Mouse (Mus musculus) forebrain, embryonic 14.5 days (tissue): ENCODE results near the gene Ctsd. TPM values are rescaled to one million over a fixed set of nuclear protein-coding genes. Genes with fewer than 3 reads are reported as not detected.

ENCODE experiments used
- ATAC-seq: fragments of 200-750 bp; cut with Nextera tagmentation; 2 replicates; pipeline ENCODE4 v1.8.0; 2017; ENCODE audit warnings: mild to moderate bottlenecking, moderate library complexity
- DNase-seq: peaks from one replicate; pipeline ENCODE4 v3.0.0-alpha.2; 2015; ENCODE audit warnings: low spot score
- H3K27ac ChIP-seq: fragments of 300-500 bp; sonication (generic); 2 replicates; pipeline ENCODE4 v1.5.1; 2014; ENCODE audit warnings: low read depth, mild to moderate bottlenecking, control low read depth, low read length, moderate library complexity
- H3K27me3 ChIP-seq: fragments of 300-500 bp; sonication (generic); replicated peaks from 2 replicates; pipeline ENCODE4 v1.6.1; 2014; ENCODE audit warnings: low read length, control low read depth, mixed read lengths; ENCODE audit not compliant: control insufficient read depth, insufficient read depth
- H3K36me3 ChIP-seq: fragments of 300-500 bp; sonication (generic); 2 replicates; pipeline ENCODE4 v1.6.1; 2014; ENCODE audit warnings: low read length, control low read depth; ENCODE audit not compliant: control insufficient read depth, insufficient read depth
- H3K4me1 ChIP-seq: fragments of 300-500 bp; sonication (generic); 2 replicates; pipeline ENCODE4 v1.6.1; 2014; ENCODE audit warnings: antibody characterized with exemption, low read length, control low read depth; ENCODE audit not compliant: control insufficient read depth, insufficient read depth
- H3K4me2 ChIP-seq: fragments of 300-500 bp; sonication (generic); 2 replicates; pipeline ENCODE4 v1.6.1; 2014; ENCODE audit warnings: mild to moderate bottlenecking, control low read depth, low read length
- H3K4me3 ChIP-seq: fragments of 300-500 bp; sonication (generic); 2 replicates; pipeline ENCODE4 v1.5.1; 2014; ENCODE audit warnings: low read depth, low read length, control low read depth
- H3K9ac ChIP-seq: fragments of 300-500 bp; sonication (generic); 2 replicates; pipeline ENCODE4 v1.6.1; 2014; ENCODE audit warnings: mild to moderate bottlenecking, low read length, control low read depth, moderate library complexity
- H3K9me3 ChIP-seq: fragments of 300-500 bp; sonication (generic); replicated peaks from 2 replicates; pipeline ENCODE4 v1.6.1; 2016; ENCODE audit warnings: low read length, control low read depth, mixed read lengths; ENCODE audit not compliant: control insufficient read depth
- WGBS: fragments of 180-500 bp; shearing (Covaris S2); extraction: QIAGEN DNeasy Blood & Tissue Kit; methylation state at CpG from one replicate; pipeline ENCODE4 v1.1.7; 2014; 5-methylcytosine and 5-hydroxymethylcytosine counted together
- polyA plus RNA-seq: library from polyadenylated mRNA; unstranded; fragments of >200 nt; fragmentation: Nextera tagmentation; extraction: Ambion mirVana; gene quantifications from 2 replicates; pipeline ENCODE4 v1.2.1, GENCODE M21; 2014

Ctsd gene
- polyA plus RNA-seq, 1 experiment from 2014 or later: 261 TPM

- H3K9ac ChIP-seq: no peak overlapping the region
- WGBS: 75% methylated on average over 3 of the region's 3 CpGs
- no peak for DNase-seq
- H3K27me3 ChIP-seq: no peaks in the 10 kb centered on the region
- no peak for ATAC-seq
- H3K36me3 ChIP-seq: no peaks in the 10 kb centered on the region
- no peak overlapping the region for H3K4me2 ChIP-seq
- no peak overlapping the region for H3K4me3 ChIP-seq
- no peaks in the 10 kb centered on the region for H3K4me1 ChIP-seq
- H3K9me3 ChIP-seq: no peaks in the 10 kb centered on the region
- no peak overlapping the region for H3K27ac ChIP-seq
Observed at GRCm38 (mm10) chr7:142328507-142328906, 59.3 kb downstream of the Ctsd start.

- H3K27me3 ChIP-seq: no peaks in the 10 kb centered on the region
- no peak for DNase-seq
- no peak overlapping the region for H3K4me3 ChIP-seq
- no peaks in the 10 kb centered on the region for H3K4me1 ChIP-seq
- no peak overlapping the region for H3K4me2 ChIP-seq
- no peaks in the 10 kb centered on the region for H3K36me3 ChIP-seq
- no peak overlapping the region for H3K9ac ChIP-seq
- WGBS: 75% methylated on average over 9 of the region's 9 CpGs
- H3K27ac ChIP-seq: no peak overlapping the region
- no peaks in the 10 kb centered on the region for H3K9me3 ChIP-seq
- ATAC-seq: no peak
Observed at GRCm38 (mm10) chr7:142326714-142327445, 61.0 kb downstream of the Ctsd start.

Other genes with a start within 250 kb of the Ctsd start
- not detected in 2 replicates for gene Gm45337, start 243.4 kb downstream of the Ctsd start, polyA plus RNA-seq
- gene Gm29735, start 230.9 kb downstream of the Ctsd start, polyA plus RNA-seq: not detected in 2 replicates
- gene Gm4553, start 222.3 kb downstream of the Ctsd start, polyA plus RNA-seq: not detected in 2 replicates
- gene Krtap5-2, start 212.0 kb downstream of the Ctsd start, polyA plus RNA-seq: not detected in 2 replicates
- not detected in 2 replicates for gene Gm10153, start 197.6 kb downstream of the Ctsd start, polyA plus RNA-seq
- not detected in 2 replicates for gene Krtap5-3, start 186.7 kb downstream of the Ctsd start, polyA plus RNA-seq
- gene Gm7579, start 176.2 kb downstream of the Ctsd start, polyA plus RNA-seq: not detected in 2 replicates
- gene Krtap5-5, start 158.1 kb downstream of the Ctsd start, polyA plus RNA-seq: not detected in 2 replicates
- not detected in 2 replicates for gene Gm40460, start 147.0 kb downstream of the Ctsd start, polyA plus RNA-seq
- not detected in 2 replicates for gene Gm2431, start 129.7 kb downstream of the Ctsd start, polyA plus RNA-seq
- gene Gm4559, start 113.7 kb downstream of the Ctsd start, polyA plus RNA-seq: not detected in 2 replicates
- gene Krtap5-1, start 90.9 kb downstream of the Ctsd start, polyA plus RNA-seq: not detected in 2 replicates
- gene Krtap5-4, start 84.5 kb downstream of the Ctsd start, polyA plus RNA-seq: not detected in 2 replicates
- gene Ifitm10, start 14.3 kb downstream of the Ctsd start, polyA plus RNA-seq: 1.9 and 3.4 TPM in 2 replicates
- gene Gm49369, start 5.4 kb downstream of the Ctsd start, polyA plus RNA-seq: not detected in 2 replicates
- not detected in 2 replicates for gene Syt8, start 46.8 kb upstream of the Ctsd start, polyA plus RNA-seq
- gene Tnni2, start 53.8 kb upstream of the Ctsd start, polyA plus RNA-seq: 0.67 and 0.82 TPM in 2 replicates
- gene Lsp1, start 72.8 kb upstream of the Ctsd start, polyA plus RNA-seq: 5.8 and 5.9 TPM in 2 replicates
- gene Tnnt3, start 110.8 kb upstream of the Ctsd start, polyA plus RNA-seq: 0.42 and 0.53 TPM in 2 replicates
- 21.7 and 28.7 TPM in 2 replicates for gene Mrpl23, start 144.6 kb upstream of the Ctsd start, polyA plus RNA-seq